Mouse (Mus musculus) cerebellum, postnatal 10 days (tissue): ENCODE data around the gene Itgb3.
"Not testable (repeated sequence)": the region's sequence is repeated elsewhere in the genome, so short reads cannot be mapped to it uniquely, and the experiment has no call there.

Experiments
- DNase-seq, 2 experiments: peaks; one replicate each; pipeline ENCODE4 v3.0.0; 2021; ENCODE audit warnings: mixed read lengths in 2 of 2

Gene Itgb3

GRCm38 (mm10) chr11:104607491-104608245 lies at the start of gene Itgb3:
TSS of gene Itgb3 (plus strand) at chr11:104608000.
- peak; percentile 85 to 87 for DNase-seq

- no peak for DNase-seq
These were observed 49.7 kb upstream of the Itgb3 start for GRCm38 (mm10) chr11:104558065-104558464.

GRCm38 (mm10) chr11:104558651-104559403 lies 49.0 kb upstream of the Itgb3 start:
- no peak for DNase-seq

- no peak for DNase-seq
These were observed 46.8 kb upstream of the Itgb3 start for GRCm38 (mm10) chr11:104560971-104561370.

- no peak for DNase-seq
These were observed 44.3 kb upstream of the Itgb3 start for GRCm38 (mm10) chr11:104563496-104563895.

- no peak for DNase-seq
These were observed 42.6 kb upstream of the Itgb3 start for GRCm38 (mm10) chr11:104565172-104565571.

- no peak for DNase-seq
These were observed 41.7 kb upstream of the Itgb3 start for GRCm38 (mm10) chr11:104566097-104566496.

- DNase-seq, result no peak
These were observed 41.0 kb upstream of the Itgb3 start for GRCm38 (mm10) chr11:104566796-104567195.

GRCm38 (mm10) chr11:104567736-104568135 lies 40.1 kb upstream of the Itgb3 start:
- no peak for DNase-seq

- no peak for DNase-seq
These were observed 39.5 kb upstream of the Itgb3 start for GRCm38 (mm10) chr11:104568326-104568725.

- not testable (repeated sequence) for DNase-seq
These were observed 37.3 kb upstream of the Itgb3 start for GRCm38 (mm10) chr11:104570515-104570914.

- DNase-seq, result peak; percentile 78 to 81
These were observed 36.4 kb upstream of the Itgb3 start for GRCm38 (mm10) chr11:104571373-104571772.

- DNase-seq, result no peak
These were observed 35.7 kb upstream of the Itgb3 start for GRCm38 (mm10) chr11:104572091-104572490.

- peak; percentile 60 to 64 for DNase-seq
These were observed 35.2 kb upstream of the Itgb3 start for GRCm38 (mm10) chr11:104572566-104572965.

GRCm38 (mm10) chr11:104576772-104577612 lies 30.8 kb upstream of the Itgb3 start:
- no peak for DNase-seq

- DNase-seq, result no peak
These were observed 29.7 kb upstream of the Itgb3 start for GRCm38 (mm10) chr11:104578074-104578473.

GRCm38 (mm10) chr11:104579084-104579483 lies 28.7 kb upstream of the Itgb3 start:
- no peak for DNase-seq

- DNase-seq, result no peak
These were observed 28.2 kb upstream of the Itgb3 start for GRCm38 (mm10) chr11:104579575-104579974.

GRCm38 (mm10) chr11:104580091-104580490 lies 27.7 kb upstream of the Itgb3 start:
- no peak for DNase-seq

GRCm38 (mm10) chr11:104580606-104581005 lies 27.2 kb upstream of the Itgb3 start:
- no peak for DNase-seq

- DNase-seq, result no peak
These were observed 26.1 kb upstream of the Itgb3 start for GRCm38 (mm10) chr11:104581446-104582307.

- DNase-seq, result no peak
These were observed 25.5 kb upstream of the Itgb3 start for GRCm38 (mm10) chr11:104582308-104582606.
